Mouse (Mus musculus): ENCODE results near the gene Serinc3. TPM values are rescaled to one million over a fixed set of nuclear protein-coding genes. Genes with fewer than 3 reads are reported as not detected.
"Not testable (repeated sequence)": the region's sequence is repeated elsewhere in the genome, so short reads cannot be mapped to it uniquely, and the experiment has no call there.

Serinc3 gene
- polyA plus RNA-seq, 1 experiment, result 88.9 TPM

- Histone ChIP-seq H3K79me2 (ENCODE audit: control insufficient read depth, insufficient read depth) (peaks cover 4% of the 10 kb centered on the region), H3K4me2 (ENCODE audit: low read depth) (no peak overlapping the region), H3K4me3 (no peak overlapping the region), H3ac (ENCODE audit: control insufficient read depth, insufficient read length) (no peak overlapping the region), H3K27me3 (ENCODE audit: control insufficient read depth, insufficient read depth, insufficient read length) (no peaks in the 10 kb centered on the region), H3K36me3 (ENCODE audit: control insufficient read depth, insufficient read depth) (peaks cover 85% of the 10 kb centered on the region)
- TF ChIP-seq E2F4 (IDR thresholded peaks at IDR 0.05; ENCODE audit: insufficient read depth), result no peak
- TF ChIP-seq POLR2AphosphoS2 (IDR thresholded peaks at IDR 0.05; ENCODE audit: insufficient read length, low read depth), result no peak
- TF ChIP-seq USF1 (IDR thresholded peaks at IDR 0.05; ENCODE audit: low read depth), result no peak
- TF ChIP-seq TCF3 (IDR thresholded peaks at IDR 0.05; ENCODE audit: insufficient read length, low read depth), result no peak
- TF ChIP-seq MAX (IDR thresholded peaks at IDR 0.05; ENCODE audit: low read depth), result no peak
- no peak for TF ChIP-seq MYOG (IDR thresholded peaks at IDR 0.05; ENCODE audit: control insufficient read depth in 1 of 3, insufficient read depth in 1 of 3, insufficient read length in 2 of 3, low read depth in 2 of 3)
- TF ChIP-seq POLR2A (IDR thresholded peaks at IDR 0.05; ENCODE audit: insufficient read length, low read depth), result no peak
- no peak for TF ChIP-seq MYOD1 (IDR thresholded peaks at IDR 0.05; ENCODE audit: control insufficient read depth in 1 of 3, insufficient read length in 2 of 3, low read depth in 2 of 3)
These were observed 13.7 kb downstream of the Serinc3 start for GRCm38 (mm10) chr2:163631223-163631622.

DNA sequence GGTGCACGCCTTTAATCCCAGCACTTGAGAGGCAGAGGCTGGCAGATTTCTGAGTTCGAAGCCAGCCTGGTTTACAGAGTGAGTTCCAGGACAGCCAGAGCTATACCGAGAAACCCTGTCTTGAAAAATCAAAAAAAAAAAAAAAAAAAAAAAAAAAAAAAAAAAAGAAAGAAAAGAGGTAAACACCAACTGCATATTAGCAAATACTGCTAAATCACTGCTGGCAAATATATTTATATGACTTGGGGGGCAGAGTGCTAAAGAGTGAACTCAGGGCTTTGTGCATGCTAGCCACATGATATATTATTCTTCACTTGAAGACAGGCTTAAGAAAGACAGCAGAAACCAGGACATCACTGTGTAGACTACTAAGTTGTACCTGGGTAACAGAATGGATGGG, 23.5 kb downstream of the Serinc3 start:
- H3ac ChIP-seq (ENCODE audit: control insufficient read depth, insufficient read length); H3K4me3 ChIP-seq; H3K79me2 ChIP-seq (ENCODE audit: control insufficient read depth, insufficient read depth); H3K27me3 ChIP-seq (ENCODE audit: control insufficient read depth, insufficient read depth, insufficient read length); H3K4me2 ChIP-seq (ENCODE audit: low read depth): not testable (repeated sequence)
- peaks cover 70% of the 10 kb centered on the region for H3K36me3 ChIP-seq (ENCODE audit: control insufficient read depth, insufficient read depth)

- no peak overlapping the region for H3ac ChIP-seq (ENCODE audit: control insufficient read depth, insufficient read length)
- no peak overlapping the region for H3K4me3 ChIP-seq
- no peak for TF ChIP-seq POLR2AphosphoS2 (IDR thresholded peaks at IDR 0.05; ENCODE audit: insufficient read length, low read depth)
- no peak for TF ChIP-seq CEBPB (IDR thresholded peaks at IDR 0.05; ENCODE audit: insufficient read depth, poor library complexity, severe bottlenecking)
- TF ChIP-seq SRF (IDR thresholded peaks at IDR 0.05; ENCODE audit: control insufficient read depth, insufficient read length, low read depth), result no peak
- TF ChIP-seq E2F4 (IDR thresholded peaks at IDR 0.05; ENCODE audit: insufficient read depth), result no peak
- no peak for TF ChIP-seq MYOG (IDR thresholded peaks at IDR 0.05; ENCODE audit: control insufficient read depth in 1 of 3, insufficient read depth in 1 of 3, insufficient read length in 2 of 3, low read depth in 2 of 3)
- H3K4me2 ChIP-seq (ENCODE audit: low read depth), result no peak overlapping the region
- no peaks in the 10 kb centered on the region for H3K27me3 ChIP-seq (ENCODE audit: control insufficient read depth, insufficient read depth, insufficient read length)
- H3K36me3 ChIP-seq (ENCODE audit: control insufficient read depth, insufficient read depth), result peaks cover 61% of the 10 kb centered on the region
- no peaks in the 10 kb centered on the region for H3K79me2 ChIP-seq (ENCODE audit: control insufficient read depth, insufficient read depth)
These were observed 24.5 kb downstream of the Serinc3 start for GRCm38 (mm10) chr2:163620451-163620850.

DNA sequence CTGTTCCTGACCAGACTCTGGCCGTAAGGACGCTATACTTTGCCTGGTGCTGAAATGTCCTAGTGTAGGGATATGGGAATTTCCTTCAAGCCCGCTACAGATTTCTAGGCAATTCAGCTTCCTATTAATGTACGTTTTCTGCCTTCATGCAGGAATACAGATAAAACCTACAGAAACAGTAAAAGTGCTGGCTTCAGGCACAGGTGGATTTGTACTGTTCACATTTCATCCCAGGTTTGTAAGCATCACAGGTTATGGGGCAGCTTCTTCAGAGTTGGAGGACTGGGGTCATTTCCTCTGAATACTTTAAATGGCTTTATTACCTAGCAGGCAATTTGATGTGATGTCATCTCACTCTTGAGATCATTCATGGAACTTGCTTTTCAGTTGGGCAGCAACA, 27.1 kb downstream of the Serinc3 start:
- TF ChIP-seq MYOG (IDR thresholded peaks at IDR 0.05; ENCODE audit: control insufficient read depth in 1 of 3, insufficient read depth in 1 of 3, insufficient read length in 2 of 3, low read depth in 2 of 3) (no peak), E2F4 (IDR thresholded peaks at IDR 0.05; ENCODE audit: insufficient read depth) (no peak), SRF (IDR thresholded peaks at IDR 0.05; ENCODE audit: control insufficient read depth, insufficient read length, low read depth) (no peak), TCF3 (IDR thresholded peaks at IDR 0.05; ENCODE audit: insufficient read length, low read depth) (no peak), USF1 (IDR thresholded peaks at IDR 0.05; ENCODE audit: low read depth) (no peak), CEBPB (IDR thresholded peaks at IDR 0.05; ENCODE audit: insufficient read depth, poor library complexity, severe bottlenecking) (no peak), REST (IDR thresholded peaks at IDR 0.05; ENCODE audit: insufficient read depth, insufficient read length) (no peak), MAX (IDR thresholded peaks at IDR 0.05; ENCODE audit: low read depth) (no peak), POLR2AphosphoS2 (IDR thresholded peaks at IDR 0.05; ENCODE audit: insufficient read length, low read depth) (no peak), MYOD1 (IDR thresholded peaks at IDR 0.05; ENCODE audit: control insufficient read depth in 1 of 3, insufficient read length in 2 of 3, low read depth in 2 of 3) (no peak), TCF12 (IDR thresholded peaks at IDR 0.05; ENCODE audit: insufficient read depth, poor library complexity, severe bottlenecking) (no peak), POLR2A (IDR thresholded peaks at IDR 0.05; ENCODE audit: insufficient read length, low read depth) (no peak)
- Histone ChIP-seq H3ac (ENCODE audit: control insufficient read depth, insufficient read length) (no peak overlapping the region), H3K4me3 (no peak overlapping the region), H3K79me2 (ENCODE audit: control insufficient read depth, insufficient read depth) (no peaks in the 10 kb centered on the region), H3K4me2 (ENCODE audit: low read depth) (no peak overlapping the region), H3K36me3 (ENCODE audit: control insufficient read depth, insufficient read depth) (peaks cover 56% of the 10 kb centered on the region), H3K27me3 (ENCODE audit: control insufficient read depth, insufficient read depth, insufficient read length) (no peaks in the 10 kb centered on the region)

DNA sequence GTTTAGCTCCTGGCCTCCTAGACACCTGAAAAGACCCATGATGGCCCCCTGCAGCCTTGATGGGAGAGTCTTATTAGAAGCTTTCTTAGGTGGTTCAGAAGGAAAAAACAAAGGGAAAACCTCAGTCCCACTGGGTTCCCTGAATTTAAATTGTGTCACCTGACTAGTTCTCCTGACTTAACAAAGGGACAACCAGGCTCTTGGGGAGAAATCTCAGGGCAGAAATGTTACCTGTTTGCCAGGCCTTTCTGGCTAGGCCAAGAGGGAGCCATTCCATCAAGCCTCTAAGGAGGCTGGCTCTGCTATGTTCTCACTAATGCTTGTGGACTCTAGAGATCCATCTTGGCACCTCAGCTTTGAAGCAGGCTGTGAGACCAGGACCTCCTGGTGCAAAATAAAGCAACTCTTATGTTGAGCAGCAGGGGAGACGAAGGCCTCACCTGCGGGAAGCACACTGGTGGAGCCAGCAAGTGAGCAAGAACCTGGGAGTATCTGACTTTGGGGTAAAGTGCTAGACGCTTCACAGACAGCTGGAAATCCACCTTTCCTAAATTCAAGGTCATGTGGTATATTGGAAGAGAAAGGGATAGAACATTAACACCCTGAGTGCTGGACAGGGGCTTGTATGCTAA, 27.6 kb downstream of the Serinc3 start:
- H3K4me2 ChIP-seq (ENCODE audit: low read depth), result no peak overlapping the region

More for the DNA sequence above, 27.6 kb downstream of the Serinc3 start:
- no peak overlapping the region for H3K4me3 ChIP-seq
- H3K79me2 ChIP-seq (ENCODE audit: control insufficient read depth, insufficient read depth), result no peaks in the 10 kb centered on the region
- H3ac ChIP-seq (ENCODE audit: control insufficient read depth, insufficient read length), result no peak overlapping the region
- TF ChIP-seq POLR2AphosphoS2 (IDR thresholded peaks at IDR 0.05; ENCODE audit: insufficient read length, low read depth) (peak; percentile 77), CEBPB (IDR thresholded peaks at IDR 0.05; ENCODE audit: insufficient read depth, poor library complexity, severe bottlenecking) (no peak)
- H3K36me3 ChIP-seq (ENCODE audit: control insufficient read depth, insufficient read depth), result peaks cover 58% of the 10 kb centered on the region
- no peaks in the 10 kb centered on the region for H3K27me3 ChIP-seq (ENCODE audit: control insufficient read depth, insufficient read depth, insufficient read length)

All from myocyte (in vitro differentiated cells).